Mouse (Mus musculus): ENCODE measurements around the gene Tnfsf14. TPM values are rescaled to one million over a fixed set of nuclear protein-coding genes. Genes with fewer than 3 reads are reported as not detected.
A peak's percentile ranks its signal among the peaks of the same experiment; 100 is the strongest.

Tnfsf14 gene
- polyA plus RNA-seq, 1 experiment from 2014 or later = 0.15 TPM

DNA sequence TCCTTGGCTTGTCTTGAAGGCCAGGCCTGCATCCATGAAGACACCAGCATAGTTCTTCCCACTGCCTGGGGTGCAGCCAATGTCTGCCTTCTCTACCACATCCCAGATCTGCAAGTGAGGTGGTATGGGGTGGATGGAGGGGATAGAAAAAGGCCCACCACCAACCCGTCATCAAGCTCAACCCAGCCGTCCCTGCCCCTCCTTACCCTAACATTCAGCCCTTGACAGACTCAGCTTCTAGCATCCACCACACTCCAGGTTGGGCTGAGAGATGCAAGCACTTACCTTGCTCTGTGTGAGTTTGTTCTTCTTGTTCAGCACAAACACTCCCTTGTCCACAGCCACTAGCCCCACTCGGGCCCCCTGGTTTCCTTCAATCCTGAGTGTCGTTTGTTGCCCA is 27.9 kb upstream of the Tnfsf14 start:
- no peak overlapping the region for H3K27ac ChIP-seq
- no peak for DNase-seq (ENCODE audit: extremely low spot score, low spot score)
- no peaks in the 10 kb centered on the region for H3K9me3 ChIP-seq
- no peak overlapping the region for H3K4me3 ChIP-seq
- peaks cover 6% of the 10 kb centered on the region for H3K4me1 ChIP-seq
- no peaks in the 10 kb centered on the region for H3K36me3 ChIP-seq (replicated peaks)
- WGBS = 95% methylated on average over 4 of the region's 4 CpGs
- no peaks in the 10 kb centered on the region for H3K27me3 ChIP-seq (ENCODE audit: poor library complexity, severe bottlenecking)

GRCm38 (mm10) chr17:57219884-57220207 is 25.9 kb upstream of the Tnfsf14 start:
- H3K27me3 ChIP-seq (ENCODE audit: poor library complexity, severe bottlenecking) = 0 out of 2 replicates have a peak, but pooled peaks cover 3% of the 10 kb centered on the region
- no peaks in the 10 kb centered on the region for H3K36me3 ChIP-seq (replicated peaks)
- no peak for DNase-seq (ENCODE audit: extremely low spot score, low spot score)
- no peak overlapping the region for H3K27ac ChIP-seq
- H3K9me3 ChIP-seq = no peaks in the 10 kb centered on the region
- WGBS = 25% methylated on average over 3 of the region's 3 CpGs
- H3K4me1 ChIP-seq = peaks cover 6% of the 10 kb centered on the region
- H3K4me3 ChIP-seq = no peak overlapping the region

DNA sequence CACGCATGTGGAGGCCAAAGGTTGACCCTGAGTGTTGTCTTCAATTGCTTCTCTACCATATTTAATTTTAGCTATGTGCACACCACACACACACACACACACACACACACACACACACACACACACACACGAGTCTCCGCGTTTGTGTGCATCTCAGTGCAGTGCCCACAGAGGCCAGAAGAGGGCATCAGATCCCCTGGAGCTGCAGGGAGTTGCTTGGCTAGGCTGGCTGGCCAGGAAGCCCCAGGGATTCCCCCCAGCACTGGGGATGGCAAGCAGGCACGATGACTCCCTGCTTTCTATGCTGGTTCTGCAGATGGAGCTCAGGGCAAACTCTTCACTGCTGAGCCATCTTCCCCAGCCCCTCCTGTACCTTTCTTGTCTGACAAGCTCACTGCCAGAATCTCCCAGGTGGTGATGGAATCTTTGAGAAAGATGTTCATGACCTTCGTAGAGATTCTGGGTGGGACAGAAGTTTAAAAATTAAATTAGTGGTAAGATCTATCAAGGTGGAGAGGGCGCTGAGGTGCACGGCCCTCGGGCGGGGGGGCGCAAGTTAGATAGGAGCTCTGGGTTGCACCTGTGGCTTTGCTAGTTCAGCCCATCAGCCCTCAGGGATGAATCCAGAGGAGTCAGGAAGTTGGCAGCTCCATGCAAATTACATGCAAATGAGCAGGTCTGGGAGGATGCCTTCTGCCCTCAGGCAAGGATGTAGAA is 25.3 kb upstream of the Tnfsf14 start:
- Histone ChIP-seq H3K36me3 (replicated peaks) (no peaks in the 10 kb centered on the region), H3K9me3 (no peaks in the 10 kb centered on the region), H3K27ac (no peak overlapping the region), H3K4me3 (no peak overlapping the region), H3K4me1 (peaks cover 6% of the 10 kb centered on the region), H3K27me3 (ENCODE audit: poor library complexity, severe bottlenecking) (0 out of 2 replicates have a peak, but pooled peaks cover 3% of the 10 kb centered on the region)
- DNase-seq (ENCODE audit: extremely low spot score, low spot score) = peak; percentile 61
- 22% methylated on average over 11 of the region's 11 CpGs for WGBS

DNA sequence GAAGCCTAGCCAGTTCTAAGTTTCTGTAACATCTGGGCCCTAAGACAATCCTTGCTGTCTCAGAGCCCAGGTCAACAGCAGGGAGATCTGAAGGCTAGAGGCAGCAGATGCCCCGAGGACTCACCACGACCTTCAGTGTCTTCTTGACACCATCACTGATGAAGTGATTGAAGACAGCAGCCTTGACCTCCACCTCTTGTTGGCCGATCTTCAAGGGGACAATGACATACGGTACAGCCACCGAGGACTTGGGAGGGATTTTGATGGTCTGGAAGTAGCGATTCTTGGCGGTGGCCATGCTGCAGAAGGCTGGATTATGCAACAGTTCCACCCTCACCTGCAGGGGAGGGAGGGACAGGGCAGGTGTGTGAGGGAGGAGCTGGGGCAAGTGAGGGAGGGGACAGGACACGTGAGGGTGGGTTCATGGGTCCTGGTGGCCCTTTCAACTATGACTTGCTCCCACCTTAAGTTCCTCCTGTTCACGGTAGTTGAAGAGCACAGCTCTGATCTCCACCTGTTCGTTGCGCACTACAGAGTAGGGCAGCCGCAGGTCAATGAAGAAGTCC is 24.4 kb upstream of the Tnfsf14 start:
- no peak overlapping the region for H3K4me3 ChIP-seq
- WGBS = 82% methylated on average over 12 of the region's 12 CpGs
- H3K36me3 ChIP-seq (replicated peaks) = no peaks in the 10 kb centered on the region
- H3K27ac ChIP-seq = no peak overlapping the region
- no peaks in the 10 kb centered on the region for H3K9me3 ChIP-seq
- H3K4me1 ChIP-seq = peaks cover 6% of the 10 kb centered on the region
- DNase-seq (ENCODE audit: extremely low spot score, low spot score) = no peak
- 0 out of 2 replicates have a peak, but pooled peaks cover 3% of the 10 kb centered on the region for H3K27me3 ChIP-seq (ENCODE audit: poor library complexity, severe bottlenecking)

- Histone ChIP-seq H3K27ac (no peak overlapping the region), H3K4me1 (peaks cover 6% of the 10 kb centered on the region), H3K9me3 (no peaks in the 10 kb centered on the region), H3K27me3 (ENCODE audit: poor library complexity, severe bottlenecking) (0 out of 2 replicates have a peak, but pooled peaks cover 3% of the 10 kb centered on the region), H3K36me3 (replicated peaks) (no peaks in the 10 kb centered on the region), H3K4me3 (no peak overlapping the region)
- no peak for DNase-seq (ENCODE audit: extremely low spot score, low spot score)
- 53% methylated on average over 13 of the region's 13 CpGs for WGBS
Measured at GRCm38 (mm10) chr17:57214676-57215387, 20.9 kb upstream of the Tnfsf14 start.

DNA sequence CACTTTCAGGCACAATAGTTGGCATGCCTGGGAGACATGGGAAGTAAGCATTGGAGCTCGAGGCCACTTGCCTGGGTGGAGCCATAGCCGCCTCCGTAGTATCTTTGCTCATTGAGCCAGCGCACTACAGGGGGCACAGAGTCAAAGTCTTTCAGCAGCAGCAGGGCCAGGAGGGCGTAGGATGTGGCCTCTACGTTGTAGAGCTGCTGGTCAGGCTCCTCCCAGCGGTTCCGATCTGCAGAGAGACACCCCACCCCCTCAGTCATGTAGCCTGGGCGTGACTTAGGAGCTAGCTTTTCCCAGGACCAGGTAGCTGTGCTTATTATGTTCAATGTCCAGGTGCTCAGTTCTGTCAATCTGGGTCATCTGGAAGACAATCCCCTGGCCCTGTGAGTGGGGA is 17.5 kb upstream of the Tnfsf14 start:
- DNase-seq (ENCODE audit: extremely low spot score, low spot score) = no peak
- H3K36me3 ChIP-seq (replicated peaks) = no peaks in the 10 kb centered on the region
- WGBS = 76% methylated on average over 9 of the region's 9 CpGs

DNA sequence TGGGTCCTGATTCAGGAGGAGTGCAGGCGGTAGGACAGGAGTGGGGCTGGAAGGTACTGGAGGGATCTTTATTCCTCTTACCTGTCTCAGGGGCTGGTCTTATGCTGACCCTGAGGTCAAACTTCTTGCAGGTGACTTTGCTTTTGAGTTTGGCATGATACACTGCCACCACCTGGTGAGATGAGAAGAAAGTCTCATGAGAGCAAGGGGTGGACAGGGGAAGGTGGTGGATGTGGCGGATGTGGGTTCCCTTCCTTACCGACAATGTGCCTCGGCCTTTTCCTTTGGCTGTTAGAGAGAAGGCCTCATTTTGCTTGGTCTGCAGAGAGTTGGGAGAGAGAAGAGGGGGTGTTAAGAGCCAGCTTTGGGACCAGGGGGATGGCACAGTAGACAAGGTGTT is 15.4 kb upstream of the Tnfsf14 start:
- no peak overlapping the region for H3K4me3 ChIP-seq
- no peaks in the 10 kb centered on the region for H3K36me3 ChIP-seq (replicated peaks)
- WGBS = 87% methylated on average over 4 of the region's 4 CpGs
- no peaks in the 10 kb centered on the region for H3K4me1 ChIP-seq
- no peak for DNase-seq (ENCODE audit: extremely low spot score, low spot score)
- H3K27ac ChIP-seq = no peak overlapping the region
- H3K27me3 ChIP-seq (ENCODE audit: poor library complexity, severe bottlenecking) = no peaks in the 10 kb centered on the region
- no peaks in the 10 kb centered on the region for H3K9me3 ChIP-seq

More for the DNA sequence above, 17.5 kb upstream of the Tnfsf14 start:
- no peak overlapping the region for H3K27ac ChIP-seq
- H3K4me3 ChIP-seq = no peak overlapping the region
- no peaks in the 10 kb centered on the region for H3K9me3 ChIP-seq
- H3K4me1 ChIP-seq = no peaks in the 10 kb centered on the region
- H3K27me3 ChIP-seq (ENCODE audit: poor library complexity, severe bottlenecking) = 0 out of 2 replicates have a peak, but pooled peaks cover 3% of the 10 kb centered on the region

- Histone ChIP-seq H3K27ac (no peak overlapping the region), H3K36me3 (replicated peaks) (no peaks in the 10 kb centered on the region), H3K9me3 (no peaks in the 10 kb centered on the region), H3K4me3 (no peak overlapping the region), H3K27me3 (ENCODE audit: poor library complexity, severe bottlenecking) (no peaks in the 10 kb centered on the region), H3K4me1 (no peaks in the 10 kb centered on the region)
- WGBS = 90% methylated on average over 3 of the region's 3 CpGs
- no peak for DNase-seq (ENCODE audit: extremely low spot score, low spot score)
Measured at GRCm38 (mm10) chr17:57207938-57208337, 14.0 kb upstream of the Tnfsf14 start.

- H3K4me3 ChIP-seq = no peak overlapping the region
- no peaks in the 10 kb centered on the region for H3K27me3 ChIP-seq (ENCODE audit: poor library complexity, severe bottlenecking)
- H3K9me3 ChIP-seq = no peaks in the 10 kb centered on the region
- no peak overlapping the region for H3K27ac ChIP-seq
- H3K36me3 ChIP-seq (replicated peaks) = no peaks in the 10 kb centered on the region
- WGBS = 88% methylated on average over 10 of the region's 10 CpGs
- no peaks in the 10 kb centered on the region for H3K4me1 ChIP-seq
- DNase-seq (ENCODE audit: extremely low spot score, low spot score) = no peak
Measured at GRCm38 (mm10) chr17:57201841-57202724, 8.1 kb upstream of the Tnfsf14 start.

DNA sequence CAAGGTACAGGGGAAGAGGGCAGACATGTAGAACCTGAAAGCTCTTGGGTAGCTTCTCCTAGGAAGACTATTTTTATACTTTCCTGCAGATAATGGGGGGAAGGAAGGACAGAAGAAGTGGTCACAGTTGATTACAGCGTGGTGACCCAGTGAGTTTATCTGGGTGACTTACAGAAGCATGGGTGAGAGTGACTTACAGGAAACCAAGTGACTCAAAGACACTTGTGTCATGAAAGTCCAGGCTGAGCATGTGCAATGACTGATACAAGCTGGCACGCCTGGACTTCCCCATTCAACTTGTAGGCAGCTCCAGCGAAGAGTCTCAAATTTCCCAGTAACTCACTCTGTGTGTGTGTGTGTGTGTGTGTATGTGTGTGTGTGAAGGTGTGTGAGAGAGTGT is 4.3 kb upstream of the Tnfsf14 start:
- H3K4me3 ChIP-seq = no peak overlapping the region
- no peaks in the 10 kb centered on the region for H3K9me3 ChIP-seq
- no peak for DNase-seq (ENCODE audit: extremely low spot score, low spot score)
- 82% methylated on average over 3 of the region's 3 CpGs for WGBS
- H3K27ac ChIP-seq = no peak overlapping the region
- H3K36me3 ChIP-seq (replicated peaks) = no peaks in the 10 kb centered on the region
- no peaks in the 10 kb centered on the region for H3K4me1 ChIP-seq
- H3K27me3 ChIP-seq (ENCODE audit: poor library complexity, severe bottlenecking) = no peaks in the 10 kb centered on the region

GRCm38 (mm10) chr17:57195326-57196010 is 1.5 kb upstream of the Tnfsf14 start:
- H3K27ac ChIP-seq = no peak overlapping the region
- H3K9me3 ChIP-seq = no peaks in the 10 kb centered on the region
- 88% methylated on average over 8 of the region's 8 CpGs for WGBS
- no peaks in the 10 kb centered on the region for H3K27me3 ChIP-seq (ENCODE audit: poor library complexity, severe bottlenecking)
- H3K4me3 ChIP-seq = no peak overlapping the region
- H3K4me1 ChIP-seq = no peaks in the 10 kb centered on the region
- no peak for DNase-seq (ENCODE audit: extremely low spot score, low spot score)
- no peaks in the 10 kb centered on the region for H3K36me3 ChIP-seq (replicated peaks)

DNA sequence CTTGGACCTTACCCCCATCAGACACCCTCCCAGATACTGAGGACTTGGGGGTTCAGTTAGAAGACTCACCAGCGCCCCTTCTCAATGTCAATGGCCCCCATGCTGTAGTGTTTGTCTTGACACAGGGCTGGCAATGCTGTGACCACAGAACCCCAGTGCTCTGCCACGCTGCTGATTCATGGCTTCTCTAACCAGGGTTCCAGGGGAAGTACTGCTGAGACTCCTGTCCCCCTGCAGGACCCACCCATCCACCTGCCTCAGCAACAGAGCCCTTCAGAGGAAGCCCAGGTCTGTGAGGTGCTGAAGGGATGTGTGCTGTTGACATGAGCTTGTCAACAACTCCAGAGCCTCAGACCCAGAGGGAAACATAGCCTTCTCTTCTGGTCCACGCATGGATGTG is 794 bp upstream of the Tnfsf14 start:
- no peak for DNase-seq (ENCODE audit: extremely low spot score, low spot score)
- WGBS = 77% methylated on average over 3 of the region's 3 CpGs
- Histone ChIP-seq H3K36me3 (replicated peaks) (no peaks in the 10 kb centered on the region), H3K4me3 (no peak overlapping the region), H3K27me3 (ENCODE audit: poor library complexity, severe bottlenecking) (no peaks in the 10 kb centered on the region), H3K9me3 (no peaks in the 10 kb centered on the region), H3K27ac (no peak overlapping the region), H3K4me1 (no peaks in the 10 kb centered on the region)

All from forebrain, embryonic 10.5 days (tissue).